Mouse (Mus musculus) spleen, postnatal 0 days (tissue): Measurements from ENCODE around the gene Akr1c6. TPM values are rescaled to one million over a fixed set of nuclear protein-coding genes. Genes with fewer than 3 reads are reported as not detected.

Source experiments
- polyA plus RNA-seq: library from polyadenylated mRNA; unstranded; fragments of >200 nt; fragmentation: Nextera tagmentation; extraction: Ambion mirVana; gene quantifications from 2 replicates; pipeline ENCODE4 v1.2.1, GENCODE M21; 2015

Gene Akr1c6
- polyA plus RNA-seq, result not detected in 2 replicates

GRCm38 (mm10) chr13:4434006-4434405, at the start of gene Akr1c6:
Gene Akr1c6, plus strand, starts transcription at chr13:4434306.

Other genes with a start within 250 kb of the Akr1c6 start
- gene Akr1c13, start 243.2 kb upstream of the Akr1c6 start, polyA plus RNA-seq, result 8.5 and 11.2 TPM in 2 replicates
- 0.78 and 1.4 TPM in 2 replicates for gene Akr1c19, start 205.6 kb upstream of the Akr1c6 start, polyA plus RNA-seq
- 0.50 and 0.75 TPM in 2 replicates for gene Akr1c12, start 154.9 kb upstream of the Akr1c6 start, polyA plus RNA-seq
- not detected in 2 replicates for gene Akr1c20, start 89.0 kb downstream of the Akr1c6 start, polyA plus RNA-seq
- gene Akr1c21, start 139.8 kb downstream of the Akr1c6 start, polyA plus RNA-seq, result 0.13 TPM in 1 of 2 replicates, not detected in the other
- 13.4 and 14.2 TPM in 2 replicates for gene Akr1e1, start 174.9 kb downstream of the Akr1c6 start, polyA plus RNA-seq